Mouse (Mus musculus) embryo, embryonic 11 days (tissue): ENCODE data around the gene Ninj1.
A peak's percentile ranks its signal among the peaks of the same experiment; 100 is the strongest.

ENCODE experiments used
- DNase-seq: peaks from one replicate; pipeline ENCODE4 v3.0.0-alpha.2; 2015

Ninj1 gene

GRCm38 (mm10) chr13:49187288-49188218 is at the start of gene Ninj1:
TSS of gene Ninj1 (plus strand) at chr13:49187485.
- DNase-seq: peak; percentile 91

- DNase-seq: no peak
These were observed 46.7 kb upstream of the Ninj1 start for GRCm38 (mm10) chr13:49140567-49140966.

DNA sequence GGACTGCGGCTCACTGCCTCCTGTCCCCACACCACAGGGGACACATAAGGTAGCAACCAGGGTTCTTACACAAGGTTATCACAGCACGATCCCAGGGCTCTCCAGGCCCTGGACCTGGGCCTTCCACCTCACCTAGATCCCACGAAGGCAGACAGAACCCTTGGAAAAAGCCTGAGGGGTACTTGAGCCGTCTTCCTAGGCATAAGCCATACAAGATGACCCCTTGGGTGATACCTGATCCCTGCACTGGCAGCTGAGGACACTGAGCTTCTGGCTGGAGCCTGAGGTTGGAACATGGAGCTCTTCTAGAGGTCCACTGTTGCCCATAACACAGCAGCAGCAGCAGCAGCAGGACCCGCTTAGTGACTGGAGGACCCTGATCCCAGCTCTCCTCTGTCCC is 44.9 kb upstream of the Ninj1 start:
- no peak for DNase-seq

- no peak for DNase-seq
These were observed 44.0 kb upstream of the Ninj1 start for GRCm38 (mm10) chr13:49143323-49143722.

DNA sequence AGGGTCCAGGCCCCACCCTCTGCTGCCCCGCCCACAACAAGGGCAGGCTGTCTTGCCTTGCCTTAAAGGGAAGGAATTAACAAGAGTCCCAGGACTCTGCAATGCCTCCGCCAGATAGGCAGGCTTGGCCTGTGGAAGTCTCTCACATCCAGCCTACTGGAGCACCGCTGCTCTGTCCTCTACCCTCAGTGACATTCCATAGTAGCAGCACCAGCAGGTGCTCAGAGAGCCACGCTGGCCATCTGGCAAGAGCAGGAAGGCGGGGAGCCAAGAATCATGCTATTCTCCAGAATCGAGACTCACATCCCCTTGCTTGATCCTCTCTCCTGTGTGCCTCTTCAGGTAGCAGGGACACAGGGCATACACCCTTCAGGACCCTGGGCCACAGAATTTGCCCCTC is 42.8 kb upstream of the Ninj1 start:
- DNase-seq: no peak

DNA sequence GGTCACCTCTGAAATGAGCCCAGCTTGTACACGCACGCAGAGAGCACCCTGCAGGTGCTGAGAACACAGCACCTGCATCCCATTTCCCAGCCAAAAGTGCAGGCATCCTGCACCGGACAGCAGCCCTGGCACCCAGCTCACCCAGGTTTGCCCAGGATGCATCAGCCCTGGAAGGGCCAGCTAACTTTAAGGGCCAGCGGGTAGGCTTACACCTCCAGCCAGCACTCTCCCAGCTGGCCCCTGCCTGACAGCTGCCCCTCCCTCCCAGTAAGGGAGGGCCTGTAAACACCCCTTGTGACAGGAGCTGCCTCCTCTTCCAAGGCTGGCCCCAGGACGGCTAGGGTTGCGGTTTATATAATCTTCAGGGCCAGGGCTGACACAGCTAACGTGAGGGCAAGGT is 41.9 kb upstream of the Ninj1 start:
- DNase-seq: no peak

- no peak for DNase-seq
These were observed 41.1 kb upstream of the Ninj1 start for GRCm38 (mm10) chr13:49146040-49146697.

DNA sequence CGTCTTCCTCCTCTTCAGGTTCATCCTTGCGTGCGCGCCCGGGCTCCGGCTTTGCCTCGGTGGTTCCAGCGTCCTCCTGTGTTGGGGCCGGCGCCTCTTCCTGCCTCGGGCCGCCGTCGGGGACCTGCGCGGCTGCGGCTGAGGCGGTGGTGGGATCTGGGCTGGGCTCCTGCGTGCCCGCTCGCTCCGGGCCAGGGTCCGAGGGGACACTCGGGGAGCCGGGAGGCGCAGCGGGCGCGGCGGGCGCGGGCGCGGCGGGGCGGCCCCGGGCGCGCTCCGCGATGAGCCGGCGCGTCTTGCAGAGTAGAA is 40.6 kb upstream of the Ninj1 start:
- peak; percentile 55 for DNase-seq

GRCm38 (mm10) chr13:49147007-49147857 is 40.1 kb upstream of the Ninj1 start:
- DNase-seq: peak; percentile 75

GRCm38 (mm10) chr13:49147858-49148226 is 39.4 kb upstream of the Ninj1 start, which contains the start of gene Wnk2:
TSS of gene Wnk2 (minus strand) at chr13:49148014.
- DNase-seq: peak; percentile 84

DNA sequence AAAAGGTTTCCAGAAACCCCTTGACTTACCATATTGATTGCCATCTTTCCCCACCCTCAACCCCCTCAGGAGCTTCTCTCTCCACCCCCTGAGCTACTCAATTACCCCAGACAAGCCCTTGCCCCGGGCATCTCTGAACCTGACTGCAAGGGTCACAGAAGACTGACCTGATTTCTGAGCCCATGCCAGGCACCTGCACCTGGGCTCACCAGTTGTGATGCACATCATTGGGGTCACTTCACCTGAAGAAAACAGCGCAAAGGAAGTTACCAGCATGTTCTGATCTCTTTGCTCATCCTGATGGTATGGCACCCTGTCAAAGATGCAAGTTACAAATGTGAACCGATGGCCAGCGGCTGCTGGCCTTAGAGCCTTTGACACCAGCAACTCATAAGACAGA is 38.6 kb upstream of the Ninj1 start:
- DNase-seq: no peak

DNA sequence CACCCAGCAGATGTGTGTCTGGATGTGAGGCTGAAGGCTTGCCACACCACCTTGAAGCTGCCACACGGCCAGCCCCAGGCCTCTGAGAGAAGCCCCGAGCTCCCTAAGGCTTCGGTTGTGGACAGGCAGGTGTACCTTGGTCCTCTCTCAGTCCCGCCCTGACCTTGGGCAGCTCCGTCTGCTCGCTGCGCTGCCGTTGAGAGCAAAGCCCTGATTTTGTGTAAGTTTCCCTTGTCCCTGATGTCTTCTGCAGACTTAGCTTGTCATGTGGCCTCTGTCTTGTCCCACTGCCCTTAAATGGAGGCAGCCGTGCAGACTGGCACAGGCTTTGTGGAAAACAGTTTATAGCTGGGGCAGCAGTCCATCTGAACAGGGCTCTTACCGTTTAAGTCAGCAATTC is 33.3 kb upstream of the Ninj1 start:
- DNase-seq: no peak

DNA sequence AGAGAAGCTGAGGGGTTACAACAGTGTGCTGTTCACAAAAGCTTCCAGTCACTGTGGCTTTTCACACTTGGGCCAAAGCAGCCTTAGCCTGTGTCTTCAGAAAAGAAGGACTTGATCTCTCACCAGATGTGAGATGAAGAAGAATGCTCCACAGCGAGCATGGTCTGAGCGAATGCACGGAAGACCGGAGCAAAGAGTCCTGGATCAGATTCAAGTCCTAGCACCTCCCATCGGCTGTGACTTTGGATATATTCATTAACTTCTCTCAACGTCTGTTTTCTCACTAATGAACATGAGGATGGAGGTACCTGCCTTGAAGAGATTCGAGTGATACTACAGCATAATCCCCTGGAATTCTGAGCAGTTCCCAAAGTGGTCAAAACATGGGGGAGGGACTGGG is 32.7 kb upstream of the Ninj1 start:
- no peak for DNase-seq

- no peak for DNase-seq
These were observed 30.6 kb upstream of the Ninj1 start for GRCm38 (mm10) chr13:49156645-49157044.

DNA sequence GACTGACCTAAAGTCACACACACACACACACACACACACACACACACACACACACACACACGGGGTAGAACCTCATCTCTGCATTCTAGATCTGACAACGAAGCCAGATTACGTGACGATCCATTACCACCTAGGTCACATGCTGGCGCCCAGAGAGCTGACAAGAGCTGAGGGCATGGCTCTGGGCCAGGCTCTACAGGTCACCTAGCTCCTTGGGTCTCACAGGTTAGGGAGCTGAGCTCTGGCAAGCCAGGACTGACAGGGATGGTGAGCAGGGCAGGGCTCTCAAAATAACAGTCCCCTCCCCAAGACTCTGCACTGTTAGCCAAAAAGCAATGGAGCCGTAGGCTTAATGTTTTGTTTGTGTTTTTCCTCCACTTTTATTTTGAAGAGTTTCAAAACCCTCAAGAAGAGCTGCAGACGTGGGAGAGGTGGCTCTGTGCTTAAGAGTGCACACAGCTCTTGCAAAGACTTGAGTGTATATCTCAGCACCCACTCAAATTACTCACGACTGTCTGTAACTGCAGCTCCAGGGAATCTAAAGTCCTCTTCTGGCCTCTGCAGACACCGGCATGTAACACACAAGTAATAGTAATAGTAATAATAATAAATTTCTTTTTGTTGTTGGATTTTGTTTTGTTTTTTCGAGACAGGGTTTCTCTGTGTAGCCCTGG is 29.1 kb upstream of the Ninj1 start:
- no peak for DNase-seq

DNA sequence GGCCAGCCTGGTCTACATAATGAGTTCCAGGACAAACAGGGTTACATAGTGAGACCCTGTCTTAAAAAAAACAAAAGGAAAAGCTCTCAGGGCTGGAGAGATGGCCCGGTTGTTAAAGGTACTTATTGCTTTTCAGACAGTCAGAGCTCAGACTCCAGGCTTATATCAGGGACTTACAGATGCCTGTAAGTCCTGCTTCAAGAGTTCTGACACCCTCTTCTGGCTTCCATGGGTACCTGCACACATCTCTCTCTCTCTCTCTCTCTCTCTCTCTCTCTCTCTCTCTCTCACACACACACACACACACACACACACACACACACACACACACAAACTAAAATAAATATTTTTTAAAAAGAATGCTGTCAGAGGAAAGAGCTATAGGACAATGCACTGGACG is 26.0 kb upstream of the Ninj1 start:
- DNase-seq: no peak

GRCm38 (mm10) chr13:49162722-49163121 is 24.6 kb upstream of the Ninj1 start:
- DNase-seq: no peak

- no peak for DNase-seq
These were observed 23.6 kb upstream of the Ninj1 start for GRCm38 (mm10) chr13:49163645-49164044.

DNA sequence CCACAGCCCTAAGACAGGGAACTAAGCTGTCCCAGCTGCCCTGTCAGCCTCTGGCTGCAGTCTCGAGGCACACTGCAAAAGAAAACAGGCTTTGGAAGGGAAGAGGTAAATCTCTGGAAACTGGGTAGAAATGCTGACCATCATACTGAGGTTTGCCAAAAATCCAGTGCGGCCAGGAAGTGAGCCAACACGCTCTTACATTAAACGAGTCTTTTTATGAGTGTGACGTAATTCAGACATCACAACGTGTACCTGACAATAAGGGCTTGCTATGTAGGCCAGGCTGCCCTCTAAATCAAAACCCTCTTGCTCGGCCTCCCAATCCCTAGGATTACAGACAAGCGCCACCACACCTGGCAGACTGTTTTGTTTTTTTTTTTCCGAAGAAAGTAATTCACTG is 20.2 kb upstream of the Ninj1 start:
- DNase-seq: no peak

- peak; percentile 80 for DNase-seq
These were observed 17.7 kb upstream of the Ninj1 start for GRCm38 (mm10) chr13:49169448-49170207.

- DNase-seq: no peak
These were observed 16.7 kb upstream of the Ninj1 start for GRCm38 (mm10) chr13:49170623-49171022.

- no peak for DNase-seq
These were observed 15.6 kb upstream of the Ninj1 start for GRCm38 (mm10) chr13:49171729-49172128.
